Mouse (Mus musculus) left cerebral cortex, adult 8-10 months (tissue): ENCODE measurements at regions not wholly inside any gene's neighbourhood (a gene's known extent, or its start where the extent isn't known, plus 50 kb on each side); places are given as distances from the start of the nearest gene placed in this dataset.
"Not testable (repeated sequence)": the region's sequence is repeated elsewhere in the genome, so short reads cannot be mapped to it uniquely, and the experiment has no call there.

Experiments used
- DNase-seq, 2 experiments: peaks; one replicate each; pipeline ENCODE4 v3.0.0; 2022; ENCODE audit warnings: low spot score in 2 of 2

GRCm38 (mm10) chr10:96685991-96686601, 69.3 kb downstream of the Btg1 start:
- no peak for DNase-seq

- no peak for DNase-seq
Measured at GRCm38 (mm10) chr10:96686659-96687440, 70.0 kb downstream of the Btg1 start.

- DNase-seq = no peak
Measured at GRCm38 (mm10) chr10:96687441-96687772, 70.6 kb downstream of the Btg1 start.

GRCm38 (mm10) chr10:96689976-96690867, 73.4 kb downstream of the Btg1 start:
- no peak for DNase-seq

- DNase-seq = no peak
Measured at GRCm38 (mm10) chr10:96690868-96691302, 74.1 kb downstream of the Btg1 start.

- DNase-seq = no peak
Measured at GRCm38 (mm10) chr10:96691319-96691870, 74.6 kb downstream of the Btg1 start.

GRCm38 (mm10) chr10:96692821-96693220, 76.0 kb downstream of the Btg1 start:
- DNase-seq = no peak

- DNase-seq = no peak
Measured at GRCm38 (mm10) chr10:96693766-96694165, 77.0 kb downstream of the Btg1 start.

- no peak for DNase-seq
Measured at GRCm38 (mm10) chr10:96696571-96696970, 79.8 kb downstream of the Btg1 start.

- no peak for DNase-seq
Measured at GRCm38 (mm10) chr10:96697781-96698180, 81.0 kb downstream of the Btg1 start.

- DNase-seq = no peak
Measured at GRCm38 (mm10) chr10:96706656-96707055, 89.8 kb downstream of the Btg1 start.

- no peak for DNase-seq
Measured at GRCm38 (mm10) chr10:96708471-96708870, 91.7 kb downstream of the Btg1 start.

- no peak for DNase-seq
Measured at GRCm38 (mm10) chr10:96709698-96710356, 93.0 kb downstream of the Btg1 start.

- no peak for DNase-seq
Measured at GRCm38 (mm10) chr10:96711993-96712392, 95.2 kb downstream of the Btg1 start.

- no peak for DNase-seq
Measured at GRCm38 (mm10) chr10:96714702-96715101, 97.9 kb downstream of the Btg1 start.

- no peak for DNase-seq
Measured at GRCm38 (mm10) chr10:96717281-96717680, 100.5 kb downstream of the Btg1 start.

GRCm38 (mm10) chr10:96718706-96719105, 101.9 kb downstream of the Btg1 start:
- DNase-seq = not testable (repeated sequence)

GRCm38 (mm10) chr10:96720281-96720711, 103.5 kb downstream of the Btg1 start:
- no peak for DNase-seq

- DNase-seq = no peak
Measured at GRCm38 (mm10) chr10:96720956-96721688, 104.3 kb downstream of the Btg1 start.

- no peak for DNase-seq
Measured at GRCm38 (mm10) chr10:96722491-96722890, 105.7 kb downstream of the Btg1 start.
